Mouse (Mus musculus) erythroblast, embryonic 14.5 days (primary cell): ENCODE results near the gene 4930502E18Rik.

Experiments used
- GATA1 ChIP-seq: IDR thresholded peaks from 2 replicates; pipeline ENCODE4 v1.6.1; 2012; ENCODE audit warnings: low read length, inconsistent platforms, mixed read lengths
- TAL1 ChIP-seq: IDR thresholded peaks from 3 replicates; pipeline ENCODE4 v1.6.1; 2012; ENCODE audit warnings: low read length, inconsistent platforms, mixed read lengths

DNA sequence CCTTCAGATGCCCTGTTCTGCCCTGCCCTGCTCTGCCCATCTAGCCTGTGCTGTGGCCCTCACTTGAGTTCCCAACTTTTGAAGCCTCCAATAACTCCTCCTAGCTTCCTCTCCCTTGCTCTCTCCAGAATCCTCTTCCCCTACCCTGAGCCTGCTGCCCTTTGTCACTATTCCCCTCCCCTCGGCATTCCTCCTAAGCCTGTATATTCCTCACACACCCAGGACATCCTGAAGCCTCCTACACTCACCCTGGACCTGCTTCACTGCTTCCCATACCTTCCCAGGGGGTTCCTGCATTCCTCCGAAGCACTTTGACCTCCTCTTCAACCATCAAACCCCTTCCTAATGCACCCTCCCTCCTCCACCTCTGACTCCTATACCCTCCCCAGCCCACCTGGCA, 32.6 kb upstream of the 4930502E18Rik start:
- TF ChIP-seq GATA1 (no peak), TAL1 (no peak)
